Mouse (Mus musculus): ENCODE data around the gene Efna2. TPM values are rescaled to one million over a fixed set of nuclear protein-coding genes. Genes with fewer than 3 reads are reported as not detected.

The Efna2 gene
- total RNA-seq, 2 experiments from 2014 or later = 0.23 to 0.73 TPM

- DNase-seq = no peak
- Histone ChIP-seq H3K27ac (no peak overlapping the region), H3K4me3 (no peak overlapping the region)
- intact Hi-C loops (cut with DNase I) = loop anchor here (1.0 kb wide), 2 partner anchors 24 to 70 kb away; no protein-coding TSS in a partner anchor
- TF ChIP-seq CTCF (IDR thresholded peaks at IDR 0.05) = peak; percentile 91
Measured at GRCm38 (mm10) chr10:80175536-80176269, 3.6 kb upstream of the Efna2 start.

- intact Hi-C loops (cut with DNase I) = no loop called here
Measured at GRCm38 (mm10) chr10:80176270-80176834, 2.9 kb upstream of the Efna2 start.

GRCm38 (mm10) chr10:80177441-80178279 lies 1.6 kb upstream of the Efna2 start:
- Histone ChIP-seq H3K27ac (no peak overlapping the region), H3K4me3 (no peak overlapping the region)
- no peak for TF ChIP-seq CTCF (IDR thresholded peaks at IDR 0.05)
- intact Hi-C loops (cut with DNase I) = no loop called here
- no peak for DNase-seq

More at GRCm38 (mm10) chr10:80176270-80176834, 2.9 kb upstream of the Efna2 start:
- DNase-seq = no peak
- no peak for TF ChIP-seq CTCF (IDR thresholded peaks at IDR 0.05)
- Histone ChIP-seq H3K27ac (no peak overlapping the region), H3K4me3 (no peak overlapping the region)

- intact Hi-C loops (cut with DNase I) = no loop called here
- DNase-seq = no peak
- Histone ChIP-seq H3K4me3 (peak overlapping the region; percentile 81; the same call in 1 of the 2 replicates), H3K27ac (no peak overlapping the region)
- TF ChIP-seq CTCF (IDR thresholded peaks at IDR 0.05) = no peak
Measured at GRCm38 (mm10) chr10:80180288-80180687, 1.0 kb downstream of the Efna2 start.

GRCm38 (mm10) chr10:80180823-80181222 lies 1.5 kb downstream of the Efna2 start:
- intact Hi-C loops (cut with DNase I) = no loop called here
- DNase-seq = no peak
- TF ChIP-seq CTCF (IDR thresholded peaks at IDR 0.05) = no peak
- no peak overlapping the region for H3K27ac ChIP-seq
- no peak overlapping the region for H3K4me3 ChIP-seq

GRCm38 (mm10) chr10:80182547-80182946 lies 3.3 kb downstream of the Efna2 start:
- Histone ChIP-seq H3K4me3 (no peak overlapping the region), H3K27ac (no peak overlapping the region)
- intact Hi-C loops (cut with DNase I) = no loop called here
- TF ChIP-seq CTCF (IDR thresholded peaks at IDR 0.05) = no peak
- no peak for DNase-seq

- no peak for DNase-seq
- no peak overlapping the region for H3K27ac ChIP-seq
- no peak overlapping the region for H3K4me3 ChIP-seq
- intact Hi-C loops (cut with DNase I) = no loop called here
- no peak for TF ChIP-seq CTCF (IDR thresholded peaks at IDR 0.05)
Measured at GRCm38 (mm10) chr10:80186649-80187048, 7.4 kb downstream of the Efna2 start.

- no peak for DNase-seq
- H3K27ac ChIP-seq = no peak overlapping the region
- TF ChIP-seq CTCF (IDR thresholded peaks at IDR 0.05) = no peak
- no peak overlapping the region for H3K4me3 ChIP-seq
- intact Hi-C loops (cut with DNase I) = no loop called here
Measured at GRCm38 (mm10) chr10:80187739-80188138, 8.5 kb downstream of the Efna2 start.

GRCm38 (mm10) chr10:80188453-80189024 lies 9.3 kb downstream of the Efna2 start:
- H3K27ac ChIP-seq = no peak overlapping the region
- TF ChIP-seq CTCF (IDR thresholded peaks at IDR 0.05) = no peak
- no peak for DNase-seq
- H3K4me3 ChIP-seq = no peak overlapping the region
- intact Hi-C loops (cut with DNase I) = no loop called here

- H3K27ac ChIP-seq = no peak overlapping the region
- intact Hi-C loops (cut with DNase I) = no loop called here
- no peak for DNase-seq
- H3K4me3 ChIP-seq = peak overlapping the region; percentile 68
- TF ChIP-seq CTCF (IDR thresholded peaks at IDR 0.05) = no peak
Measured at GRCm38 (mm10) chr10:80189999-80190398, 10.7 kb downstream of the Efna2 start.

GRCm38 (mm10) chr10:80190491-80191051 lies 11.3 kb downstream of the Efna2 start:
- DNase-seq = peak; percentile 42
- H3K4me3 ChIP-seq = peak overlapping the region; percentile 68
- no peak for TF ChIP-seq CTCF (IDR thresholded peaks at IDR 0.05)
- peak overlapping the region; percentile 6 for H3K27ac ChIP-seq
- intact Hi-C loops (cut with DNase I) = no loop called here

GRCm38 (mm10) chr10:80193976-80194375 lies 14.7 kb downstream of the Efna2 start:
- Histone ChIP-seq H3K4me3 (no peak overlapping the region), H3K27ac (no peak overlapping the region)
- intact Hi-C loops (cut with DNase I) = no loop called here
- DNase-seq = no peak
- TF ChIP-seq CTCF (IDR thresholded peaks at IDR 0.05) = no peak

Data from gastrocnemius, adult 2 months (tissue).